Mouse (Mus musculus) testis, adult 2 months (tissue): ENCODE data around the gene Cbs.

ENCODE experiments used
- CTCF ChIP-seq: fragments of 200-500 bp; IDR thresholded peaks from 2 replicates; pipeline ENCODE4 v1.5.1; 2012; ENCODE audit warnings: low read depth, mild to moderate bottlenecking, inconsistent platforms, low read length, moderate library complexity; ENCODE audit not compliant: control insufficient read depth, insufficient read depth, insufficient replicate concordance
- POLR2A ChIP-seq: fragments of 200-500 bp; IDR thresholded peaks from 2 replicates; pipeline ENCODE4 v1.6.1; 2012; ENCODE audit warnings: low read depth, mild to moderate bottlenecking, inconsistent platforms, low read length, moderate library complexity; ENCODE audit not compliant: control insufficient read depth

DNA sequence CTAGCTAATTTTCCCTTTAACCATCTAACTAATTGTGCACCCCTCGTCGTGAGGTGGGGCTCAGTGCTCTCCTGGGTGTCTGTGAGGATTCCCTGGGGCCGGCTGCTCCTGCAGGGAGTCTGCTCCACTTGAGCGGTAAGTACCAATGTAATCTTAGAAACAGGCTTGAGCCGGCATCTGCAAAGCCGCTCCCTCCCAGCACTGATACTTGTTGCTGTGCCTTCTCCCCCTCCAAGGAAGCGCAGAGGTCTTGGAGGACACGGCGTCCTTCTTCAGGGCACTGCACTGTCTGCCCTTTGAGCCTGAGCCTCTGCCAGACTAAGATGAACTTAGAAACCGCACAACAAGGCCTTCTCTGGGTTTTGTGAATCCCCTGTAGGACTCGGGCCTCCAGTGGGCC is 46.2 kb downstream of the Cbs start:
- TF ChIP-seq CTCF: no peak
- TF ChIP-seq POLR2A: no peak
